Mouse (Mus musculus) kidney, postnatal 10 days (tissue): ENCODE results near the gene Olfr263.

Experiments used
- DNase-seq: peaks from one replicate; pipeline ENCODE4 v3.0.0; 2021; ENCODE audit warnings: mixed read lengths

Olfr263 gene

DNA sequence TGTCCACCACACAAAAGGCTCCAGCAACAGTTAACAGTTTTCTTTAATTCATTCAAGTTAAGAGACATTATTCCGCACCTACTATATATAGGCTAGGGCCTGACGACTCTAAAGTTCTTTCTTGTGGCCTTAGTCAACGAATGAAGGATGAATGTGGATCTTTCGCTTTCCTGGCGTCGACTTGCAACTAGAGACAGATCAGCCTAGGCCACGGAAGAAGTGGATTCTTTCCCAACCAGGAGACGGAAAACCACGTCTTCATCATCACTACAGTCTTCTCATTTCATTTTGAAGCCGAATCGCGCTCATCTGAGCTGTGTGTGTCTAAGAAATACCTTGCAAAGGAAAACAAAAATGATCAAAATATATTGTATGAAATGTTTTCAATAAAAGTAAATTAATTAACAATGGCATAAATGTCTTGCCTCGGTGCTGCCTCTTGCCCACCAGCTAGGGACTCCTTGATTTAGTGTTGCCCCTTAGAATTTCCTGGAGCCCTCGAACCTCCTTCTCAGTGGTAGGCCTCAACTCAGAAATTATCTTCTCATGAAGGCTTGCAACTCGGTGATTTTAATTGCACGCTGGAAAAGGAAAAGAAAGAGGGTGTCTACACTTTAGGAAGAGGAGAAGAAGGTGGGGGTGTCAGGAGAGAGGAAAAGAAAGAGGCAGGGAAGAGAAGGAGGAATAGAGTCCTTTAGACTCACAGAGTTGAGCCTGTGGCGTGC, 41.2 kb downstream of the Olfr263 start:
- no peak for DNase-seq

DNA sequence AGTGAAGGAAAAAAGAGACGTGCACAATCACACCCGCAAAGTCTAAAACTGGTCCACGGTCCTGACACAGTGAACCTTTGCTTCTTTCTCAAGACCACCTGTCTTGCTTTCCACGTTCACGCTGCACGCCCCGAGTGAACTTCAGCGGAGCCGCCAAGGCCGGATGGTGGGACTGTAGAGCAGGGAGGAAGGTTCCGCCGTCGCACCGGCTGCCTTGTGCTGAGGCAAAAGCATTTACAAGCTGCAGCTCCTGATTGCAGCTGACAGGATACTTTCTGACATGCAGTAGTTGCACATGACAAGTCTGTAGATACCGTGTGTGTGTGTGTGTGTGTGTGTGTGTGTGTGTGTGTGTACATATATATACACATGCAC, 41.7 kb downstream of the Olfr263 start:
- DNase-seq = peak; percentile 34

DNA sequence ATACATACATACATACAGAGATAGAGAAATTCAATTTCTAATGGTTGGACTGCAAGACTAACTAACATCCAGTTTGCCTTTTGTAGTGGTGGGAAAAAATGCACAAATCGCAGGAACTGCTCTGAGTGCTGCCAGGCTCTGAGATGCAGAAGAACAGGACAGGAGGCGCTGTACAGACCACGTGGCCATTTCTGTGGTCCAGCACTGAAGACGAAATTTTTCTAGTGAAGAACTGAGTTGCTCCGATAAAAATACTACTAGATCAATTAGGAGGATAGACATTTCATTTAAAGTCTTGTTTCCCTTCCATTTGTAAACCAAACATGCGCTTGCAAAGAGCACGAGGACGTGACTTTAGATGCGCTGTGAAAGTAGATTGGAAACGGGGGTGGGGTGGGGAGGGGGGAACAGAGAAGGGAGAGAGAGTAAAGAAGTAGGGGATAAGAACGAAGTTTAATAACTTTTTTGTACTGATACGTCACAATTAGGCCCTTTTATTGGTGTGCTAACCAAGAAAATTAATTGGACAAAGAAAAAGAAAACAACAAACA, 42.2 kb downstream of the Olfr263 start:
- DNase-seq = peak; percentile 51

DNA sequence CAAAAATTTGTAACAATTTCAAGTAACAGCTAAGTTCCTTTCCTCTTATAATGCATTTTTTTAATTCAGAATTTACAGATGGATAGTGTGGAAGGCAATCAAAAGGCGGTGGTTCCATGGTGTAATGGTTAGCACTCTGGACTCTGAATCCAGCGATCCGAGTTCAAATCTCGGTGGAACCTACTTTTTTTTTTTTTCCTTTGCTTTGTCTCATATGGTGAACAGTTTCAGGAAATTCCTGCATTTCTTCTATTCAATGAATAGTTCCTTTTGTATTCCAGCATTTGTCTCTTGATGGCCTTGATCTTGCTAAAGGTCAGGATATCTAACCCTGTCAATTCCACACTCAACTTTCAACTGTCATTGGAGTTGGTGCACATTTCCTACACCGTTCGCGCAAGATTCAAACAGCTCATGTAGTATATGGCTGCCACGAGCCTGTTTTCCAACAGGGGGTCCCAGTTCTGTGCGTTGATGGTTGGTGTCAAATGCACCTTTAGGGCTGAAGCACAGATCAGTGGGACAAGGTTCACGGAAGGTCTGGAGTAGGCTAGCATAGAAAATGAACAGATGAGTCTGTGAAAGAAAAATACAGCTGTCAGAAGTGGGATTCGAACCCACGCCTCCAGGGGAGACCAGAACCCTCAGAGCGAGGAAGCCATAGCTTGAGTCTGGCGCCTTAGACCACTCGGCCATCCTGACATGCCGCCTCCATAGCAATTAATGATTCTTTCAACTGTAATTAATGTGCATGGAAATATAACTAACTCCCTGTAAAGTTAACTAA, 43.0 kb downstream of the Olfr263 start:
- DNase-seq = peak; percentile 73

DNA sequence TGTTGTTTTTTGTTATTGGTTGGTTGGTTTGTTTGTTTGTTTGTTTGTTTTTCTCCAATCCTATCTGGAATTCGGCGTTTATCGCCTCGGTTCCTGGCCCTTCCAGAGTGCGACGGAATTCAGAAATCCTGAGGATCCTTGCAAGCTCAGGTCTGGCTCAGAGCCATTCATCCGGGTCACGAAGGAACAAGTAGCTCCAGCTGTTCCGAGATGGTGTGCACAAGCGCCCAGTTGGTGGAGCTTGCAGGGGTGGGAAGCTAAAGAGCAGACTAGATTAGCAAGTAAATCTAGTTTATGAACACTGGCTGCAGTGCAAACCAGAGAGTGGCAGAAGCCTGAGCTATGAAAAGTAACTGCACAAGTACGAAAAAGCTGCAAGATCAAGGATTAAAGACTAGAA, 43.6 kb downstream of the Olfr263 start:
- peak; percentile 96 for DNase-seq

DNA sequence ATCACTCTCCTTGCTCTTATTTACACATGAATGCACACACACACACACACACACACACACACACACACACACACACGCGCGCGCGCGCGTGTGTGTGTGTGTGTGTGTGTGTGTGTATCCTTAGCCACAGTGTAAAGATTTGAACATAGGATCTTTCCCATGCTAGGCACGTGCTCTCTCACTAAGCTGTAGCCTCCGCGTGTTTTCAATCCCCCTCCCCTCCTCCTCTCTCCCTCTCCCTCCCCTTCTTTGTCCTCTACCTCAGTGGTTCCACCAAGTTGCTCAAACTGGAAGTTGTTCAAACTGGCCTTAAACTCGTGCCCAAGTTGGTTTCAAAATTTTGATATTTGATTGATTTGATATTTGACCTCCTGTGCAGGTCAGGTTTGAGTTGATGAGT, 47.3 kb downstream of the Olfr263 start:
- DNase-seq = peak; percentile 2

DNA sequence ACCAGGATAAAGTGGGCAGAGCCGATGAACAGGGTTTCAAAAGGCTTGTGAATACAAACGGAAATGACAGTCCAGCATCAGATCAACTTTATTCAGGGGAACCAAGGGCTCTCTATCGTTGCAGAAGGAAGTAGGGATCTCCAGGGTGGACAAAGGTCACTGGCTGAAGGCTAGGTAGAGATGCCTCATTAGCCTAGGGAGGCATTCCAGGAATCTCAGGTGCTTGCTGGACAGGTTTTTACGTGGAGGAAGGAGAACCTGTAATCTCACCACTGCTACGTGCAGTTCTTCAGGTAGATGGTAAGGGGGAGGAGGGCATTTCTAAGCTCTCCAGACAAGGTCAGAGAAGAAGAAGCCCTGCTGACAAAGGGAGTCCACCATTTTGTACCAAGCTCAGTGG, 48.2 kb downstream of the Olfr263 start:
- DNase-seq = no peak

DNA sequence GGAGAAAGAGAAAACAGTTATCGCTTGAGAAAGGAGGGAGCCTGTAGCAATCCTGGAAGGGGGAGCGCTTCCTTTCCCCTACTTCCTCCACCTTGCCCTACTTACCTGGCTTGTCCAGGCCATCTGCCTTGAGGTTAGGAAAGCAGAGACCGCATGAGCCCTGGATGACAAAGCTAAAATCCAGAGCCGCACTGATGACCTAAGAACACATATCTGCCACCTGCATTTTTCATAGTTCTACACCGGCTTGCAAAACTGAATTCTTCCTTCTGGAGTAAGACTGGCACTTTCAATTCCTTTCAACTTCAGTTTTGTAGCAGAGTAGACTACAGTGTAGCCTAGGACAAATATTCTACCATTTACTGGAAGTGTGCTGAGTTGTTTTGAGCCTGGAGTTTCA, 48.9 kb downstream of the Olfr263 start:
- no peak for DNase-seq

DNA sequence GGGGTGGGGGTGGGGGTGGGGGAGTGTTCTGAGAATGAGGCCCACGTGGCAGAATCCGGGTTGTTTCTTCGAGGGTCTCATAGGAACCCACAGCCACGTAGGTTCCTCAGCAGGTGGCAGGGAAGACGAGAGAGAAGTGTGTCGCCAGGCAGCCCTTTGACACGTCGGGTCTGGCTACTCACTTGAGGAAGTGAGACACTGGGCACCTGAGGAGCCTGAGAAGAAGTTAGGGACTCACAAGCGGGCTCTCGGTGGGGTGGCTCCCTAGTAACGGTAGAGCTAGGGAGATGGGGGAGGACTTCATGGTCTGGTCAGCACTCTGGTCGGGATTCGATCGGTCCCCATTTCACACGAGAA, 49.9 kb downstream of the Olfr263 start, which contains the start of gene Trim27:
TSS of gene Trim27 (plus strand) at position 79 of the 357 bp plus-strand sequence.
- no peak for DNase-seq

DNA sequence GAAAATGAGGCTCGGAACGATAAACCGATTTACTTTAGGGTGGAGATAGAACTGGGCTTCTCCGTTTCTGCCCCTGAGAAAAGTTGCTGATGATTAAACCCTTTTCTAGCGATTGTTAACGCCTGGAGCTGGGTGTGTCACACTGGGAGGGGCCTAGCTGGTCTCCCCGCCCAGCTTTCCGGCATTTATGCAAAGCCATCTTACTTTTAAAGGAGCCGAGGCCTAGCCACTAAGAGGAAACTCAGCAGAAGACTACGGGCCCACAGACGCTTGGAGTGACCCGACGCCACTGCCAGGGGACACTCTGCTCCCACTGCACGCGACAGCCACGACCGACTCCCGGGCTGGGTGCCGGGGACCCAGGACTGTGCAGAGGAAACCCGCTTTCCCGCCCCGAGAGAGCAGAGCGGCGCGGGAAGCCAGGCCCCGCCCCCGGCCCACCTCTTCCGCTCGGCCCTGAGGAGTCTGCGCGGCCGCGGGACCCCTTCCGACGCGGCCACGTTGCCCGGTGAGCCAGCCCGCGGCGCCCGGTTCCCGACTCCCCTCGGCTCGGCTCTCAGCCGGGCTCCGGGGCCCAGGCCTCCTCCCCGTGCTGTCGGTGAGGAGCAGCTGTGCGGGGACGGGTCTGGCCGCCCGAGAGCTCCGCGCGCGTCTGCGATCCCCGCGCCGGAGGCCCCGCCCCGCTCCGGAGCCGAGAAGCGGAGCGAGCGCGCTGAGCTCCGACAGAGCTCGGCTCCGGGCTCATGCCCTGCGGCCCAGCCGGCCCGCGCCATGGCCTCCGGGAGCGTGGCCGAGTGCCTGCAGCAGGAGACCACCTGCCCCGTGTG, 50.5 kb downstream of the Olfr263 start:
- DNase-seq = peak; percentile 91

DNA sequence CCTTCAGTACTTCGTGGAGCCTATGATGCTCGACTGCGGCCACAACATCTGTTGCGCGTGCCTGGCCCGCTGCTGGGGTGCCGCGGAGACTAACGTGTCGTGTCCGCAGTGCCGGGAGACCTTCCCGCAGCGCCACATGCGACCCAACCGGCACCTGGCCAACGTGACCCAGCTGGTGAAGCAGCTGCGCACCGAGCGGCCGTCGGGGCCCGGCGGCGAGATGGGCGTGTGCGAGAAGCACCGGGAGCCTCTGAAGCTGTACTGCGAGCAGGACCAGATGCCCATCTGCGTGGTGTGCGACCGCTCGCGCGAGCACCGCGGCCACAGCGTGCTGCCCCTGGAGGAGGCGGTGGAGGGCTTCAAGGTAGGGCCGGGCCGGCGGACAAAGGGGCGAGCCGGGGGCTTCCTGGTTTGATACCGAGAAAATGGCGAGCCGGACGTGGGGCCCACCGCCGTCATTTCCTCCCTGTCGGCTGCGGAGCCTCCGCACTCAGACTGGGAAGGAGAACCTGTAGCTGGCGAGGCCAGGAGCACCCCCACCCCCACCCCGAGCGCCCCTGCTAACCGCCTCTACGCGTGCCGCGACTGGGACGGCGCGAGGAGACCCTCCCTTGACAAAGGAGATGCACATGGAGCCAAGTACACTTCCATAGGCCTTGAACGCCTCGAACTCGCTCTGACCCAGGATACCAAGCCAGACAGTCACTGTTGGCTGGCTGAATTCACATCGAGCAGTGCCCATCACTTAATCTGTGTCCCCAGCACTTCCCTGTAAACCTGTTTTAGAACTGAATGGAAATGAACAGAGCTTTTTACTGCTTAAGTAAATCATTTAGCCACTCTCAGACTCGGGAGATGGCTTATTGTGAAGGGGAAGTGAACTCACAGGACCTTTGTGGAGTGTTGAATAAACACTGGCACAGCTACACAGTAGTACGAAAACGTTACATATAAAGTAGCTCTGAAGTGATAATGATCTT, 51.4 kb downstream of the Olfr263 start:
- DNase-seq = peak; percentile 78

DNA sequence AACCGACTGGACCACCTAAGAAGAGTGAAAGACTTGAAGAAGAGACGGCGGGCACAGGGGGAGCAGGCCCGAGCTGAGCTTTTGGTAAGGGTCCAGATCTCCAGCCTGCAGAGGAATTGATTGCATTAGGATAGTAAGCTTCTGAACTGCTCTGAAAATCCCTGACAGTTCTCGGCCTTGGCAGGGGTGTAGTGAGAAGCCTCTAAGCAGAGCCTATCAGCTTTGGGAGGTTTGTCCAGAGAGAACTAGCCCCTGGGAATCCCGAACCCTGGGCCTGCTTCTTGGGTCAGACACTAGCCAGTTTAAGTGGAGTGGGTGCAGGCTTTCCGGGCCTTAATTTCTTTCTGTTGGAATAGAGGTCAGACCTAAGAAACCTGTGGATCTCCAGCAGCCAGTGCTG, 52.6 kb downstream of the Olfr263 start:
- DNase-seq = no peak

DNA sequence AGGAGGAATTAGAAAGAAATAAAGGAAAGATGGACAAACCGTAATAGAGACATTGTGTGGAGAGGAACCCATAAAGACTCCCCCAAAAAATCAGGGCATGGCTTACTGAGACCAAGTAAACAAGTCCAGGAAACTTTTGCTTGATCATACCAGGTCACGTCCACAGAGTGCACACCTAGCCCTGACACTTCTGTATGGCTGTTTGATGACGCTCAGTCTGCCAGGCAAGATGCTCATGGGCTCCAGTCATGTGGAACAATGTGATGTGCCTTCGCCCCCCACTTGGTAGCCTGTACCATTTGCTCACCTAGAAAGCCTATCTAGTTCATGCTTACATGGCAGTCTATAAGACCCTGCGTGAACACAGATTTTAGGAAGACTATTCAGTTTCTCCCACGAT, 53.6 kb downstream of the Olfr263 start:
- no peak for DNase-seq

DNA sequence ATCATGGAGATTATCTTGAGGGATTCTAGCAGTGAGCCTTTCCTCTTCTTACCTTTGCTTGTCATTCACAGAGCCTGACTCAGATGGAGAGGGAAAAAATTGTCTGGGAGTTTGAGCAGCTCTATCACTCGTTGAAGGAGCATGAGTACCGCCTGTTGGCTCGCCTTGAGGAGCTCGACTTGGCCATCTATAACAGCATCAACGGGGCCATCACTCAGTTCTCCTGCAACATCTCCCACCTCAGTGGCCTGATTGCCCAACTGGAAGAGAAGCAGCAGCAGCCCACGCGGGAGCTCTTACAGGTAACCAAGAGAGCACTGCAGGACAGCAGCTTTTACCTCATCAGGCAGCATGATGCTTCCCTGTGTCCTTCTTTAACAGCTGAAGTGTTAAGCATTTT, 54.2 kb downstream of the Olfr263 start:
- DNase-seq = no peak

DNA sequence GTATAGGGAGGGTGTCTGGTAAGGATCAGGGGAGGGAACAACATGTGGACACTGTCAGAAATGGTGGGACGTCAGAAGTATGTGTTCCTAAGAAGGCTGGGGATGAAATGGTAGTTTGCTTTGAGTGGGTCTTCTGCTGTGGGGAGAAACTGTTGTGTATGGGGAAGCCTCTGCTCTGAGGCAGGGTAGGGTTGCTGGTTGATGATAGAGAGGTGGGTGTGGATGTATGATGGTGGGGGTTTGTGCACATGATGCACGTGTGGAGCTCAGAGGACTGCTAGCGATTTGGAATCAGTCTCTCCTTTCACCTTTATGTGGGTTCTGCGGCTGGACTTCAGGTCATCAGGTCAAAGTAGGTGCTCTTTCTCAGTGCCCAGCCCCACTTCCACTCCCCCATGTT, 56.1 kb downstream of the Olfr263 start:
- DNase-seq = no peak
